10 mouse cellular contexts compared by ENCODE assay signal in genomic region chr1:72827411-72828315, GRCm38 (mm10). TPM values are rescaled to one million over a fixed set of nuclear protein-coding genes. Genes with fewer than 3 reads are reported as not detected.
DNase-seq lines count a peak whose midpoint lies in the region; ATAC-seq lines count a peak whose summit lies in the region.
"Had no signal": no experiment of that assay in that cellular context is flagged by ENCODE, and none has a peak within 500 bp of the region (broad histone marks: within the 10 kb centered on the region; RNA-seq: fewer than 3 reads in every experiment).

No protein-coding gene starts in this region.

- no peaks in the 10 kb centered on the region for H3K27me3 ChIP-seq in embryonic facial prominence, embryonic 12.5 days
- H3K27me3 ChIP-seq in hindbrain, embryonic 15.5 days: no peaks in the 10 kb centered on the region
- H3K27me3 ChIP-seq in neural tube, embryonic 11.5 days (ENCODE audit: control insufficient read depth, insufficient read depth, low read length): no peaks in the 10 kb centered on the region
- H3K27me3 ChIP-seq: Patski had no signal

- peaks cover 5% of the 10 kb centered on the region for H3K36me3 ChIP-seq in embryonic facial prominence, embryonic 12.5 days
- H3K36me3 ChIP-seq in hindbrain, embryonic 15.5 days: 0 out of 2 replicates have a peak, but pooled peaks cover 3% of the 10 kb centered on the region
- H3K36me3 ChIP-seq in neural tube, embryonic 11.5 days (ENCODE audit: control insufficient read depth, insufficient read depth, low read length): peaks cover 2% of the 10 kb centered on the region; the same call in 1 of the 2 replicates

- peak overlapping the region; percentile 79 for H3K4me3 ChIP-seq in embryonic facial prominence, embryonic 12.5 days
- H3K4me3 ChIP-seq in hindbrain, embryonic 15.5 days: peak overlapping the region; percentile 91
- H3K4me3 ChIP-seq in neural tube, embryonic 11.5 days (ENCODE audit: low read depth, low read length): peak overlapping the region; percentile 84

- no peaks in the 10 kb centered on the region for H3K9me3 ChIP-seq in embryonic facial prominence, embryonic 12.5 days
- H3K9me3 ChIP-seq in hindbrain, embryonic 15.5 days: no peaks in the 10 kb centered on the region
- no peaks in the 10 kb centered on the region for H3K9me3 ChIP-seq in neural tube, embryonic 11.5 days (ENCODE audit: control insufficient read depth, low read length)

- peak overlapping the region; percentile 85 for H3K9ac ChIP-seq in embryonic facial prominence, embryonic 12.5 days
- H3K9ac ChIP-seq in hindbrain, embryonic 15.5 days: peak overlapping the region; percentile 86; the same call in 1 of the 2 replicates
- H3K9ac ChIP-seq in neural tube, embryonic 11.5 days (ENCODE audit: low read length): peak overlapping the region; percentile 85

- DNase-seq in left cerebral cortex, postnatal 4 days: peak; percentile 59
- DNase-seq in left cerebral cortex, adult 11 months (ENCODE audit: low spot score): no peak
- peak; percentile 44 for DNase-seq in neural tube, embryonic 11.5 days (ENCODE audit: low spot score)
- no peak for DNase-seq in gastrocnemius, postnatal 14 days
- DNase-seq in frontal cortex, adult 2 months (ENCODE audit: extremely low spot score in 1 of 2, low spot score in 1 of 2): no peak
- no peak for DNase-seq in cerebellum, adult 11-12 months
- DNase-seq: cerebellum, adult 11 months had no signal

- 25% methylated on average over 12 of the region's 12 CpGs for WGBS in embryonic facial prominence, embryonic 12.5 days
- 17% methylated on average over 12 of the region's 12 CpGs for WGBS in hindbrain, embryonic 15.5 days
- WGBS in neural tube, embryonic 11.5 days: 12% methylated on average over 12 of the region's 12 CpGs

- peaks cover 37% of the 10 kb centered on the region for H3K4me1 ChIP-seq in embryonic facial prominence, embryonic 12.5 days
- H3K4me1 ChIP-seq in hindbrain, embryonic 15.5 days (replicated peaks): peaks cover 46% of the 10 kb centered on the region
- H3K4me1 ChIP-seq in neural tube, embryonic 11.5 days (ENCODE audit: control insufficient read depth, insufficient read depth, low read length): peaks cover 17% of the 10 kb centered on the region

- peak overlapping the region; percentile 97 for H3K4me2 ChIP-seq in embryonic facial prominence, embryonic 12.5 days (replicated peaks)
- H3K4me2 ChIP-seq in hindbrain, embryonic 15.5 days: peak overlapping the region; percentile 86
- peak overlapping the region; percentile 94 for H3K4me2 ChIP-seq in neural tube, embryonic 11.5 days (ENCODE audit: low read depth)

- no peak for ATAC-seq in embryonic facial prominence, embryonic 12.5 days (ENCODE audit: insufficient number of reproducible peaks, insufficient read depth, low FRiP score, low TSS enrichment)
- ATAC-seq in hindbrain, embryonic 15.5 days (ENCODE audit: low FRiP score, low read depth): peak; percentile 35; the same call in 1 of the 2 replicates
- ATAC-seq in neural tube, embryonic 11.5 days (ENCODE audit: insufficient read depth, low FRiP score, low TSS enrichment): peak; percentile 33; the same call in 1 of the 2 replicates
- ATAC-seq: Patski had no signal

- intact Hi-C loops in left cerebral cortex, postnatal 4 days (cut with DNase I): no loop called here
- intact Hi-C loops in gastrocnemius, postnatal 14 days (cut with DNase I; ENCODE audit: low total_unique reads): no loop called here

- peak overlapping the region; percentile 87; the same call in 1 of the 2 replicates for H3K27ac ChIP-seq in embryonic facial prominence, embryonic 12.5 days
- peak overlapping the region; percentile 82 for H3K27ac ChIP-seq in hindbrain, embryonic 15.5 days (replicated peaks)
- H3K27ac ChIP-seq in neural tube, embryonic 11.5 days (ENCODE audit: low read depth, low read length): peak overlapping the region; percentile 65

RNA-seq across cellular contexts. Expression of gene Igfbp2, which starts 3.4 kb away (rescaled TPM):
- 100 to 1,000 TPM; 157 to 158 TPM for total RNA-seq in left cerebral cortex, postnatal 4 days (2021)
- polyA plus RNA-seq in embryonic facial prominence, embryonic 12.5 days (2016; fragmentation: Nextera tagmentation; extraction: Ambion mirVana): 429 and 434 TPM in 2 replicates
- polyA plus RNA-seq in hindbrain, embryonic 15.5 days (2015; fragmentation: Nextera tagmentation; extraction: Ambion mirVana): 463 and 473 TPM in 2 replicates
- 403 and 422 TPM in 2 replicates for polyA plus RNA-seq in neural tube, embryonic 11.5 days (2014; fragmentation: Nextera tagmentation; extraction: Ambion mirVana)
- 1 to 10 TPM; 2.5 to 3.1 TPM for total RNA-seq in gastrocnemius, postnatal 14 days (2021)
- polyA plus RNA-seq in frontal cortex, adult 2 months (2012; rRNA removed): 122 and 133 TPM in 2 replicates

RNA-seq across cellular contexts. Expression of gene Igfbp5, which starts 47.0 kb away (rescaled TPM):
- total RNA-seq in left cerebral cortex, postnatal 4 days (2021): 100 to 1,000 TPM; 114 to 119 TPM
- 142 and 150 TPM in 2 replicates for polyA plus RNA-seq in embryonic facial prominence, embryonic 12.5 days (2016; fragmentation: Nextera tagmentation; extraction: Ambion mirVana)
- polyA plus RNA-seq in hindbrain, embryonic 15.5 days (2015; fragmentation: Nextera tagmentation; extraction: Ambion mirVana): 48.5 and 56.5 TPM in 2 replicates
- polyA plus RNA-seq in neural tube, embryonic 11.5 days (2014; fragmentation: Nextera tagmentation; extraction: Ambion mirVana): 65.4 and 68.5 TPM in 2 replicates
- 100 to 1,000 TPM; 254 to 324 TPM for total RNA-seq in gastrocnemius, postnatal 14 days (2021)
- 71.4 and 75.5 TPM in 2 replicates for polyA plus RNA-seq in frontal cortex, adult 2 months (2012; rRNA removed)

Comparison
In these comparisons a context has a peak if more than half of its experiments do, and no peak if none do; other contexts are left out.
1. DNase-seq: peak in left cerebral cortex, postnatal 4 days (single experiment) and neural tube, embryonic 11.5 days (single experiment); none in left cerebral cortex, adult 11 months (single experiment), gastrocnemius, postnatal 14 days (single experiment), frontal cortex, adult 2 months (0 of 2) and cerebellum, adult 11-12 months (single experiment).
2. Peak in every context shown above with its lines, with median percentiles within 50 percentile points of each other: H3K27ac ChIP-seq, H3K4me2 ChIP-seq, H3K4me3 ChIP-seq and H3K9ac ChIP-seq.